Mouse (Mus musculus) kidney, postnatal 14 days (tissue): ENCODE measurements around the gene Arid5b.
A peak's percentile ranks its signal among the peaks of the same experiment; 100 is the strongest.

Experiments
- DNase-seq: peaks from one replicate; pipeline ENCODE4 v3.0.0; 2022; ENCODE audit warnings: mixed read lengths

Arid5b gene

DNA sequence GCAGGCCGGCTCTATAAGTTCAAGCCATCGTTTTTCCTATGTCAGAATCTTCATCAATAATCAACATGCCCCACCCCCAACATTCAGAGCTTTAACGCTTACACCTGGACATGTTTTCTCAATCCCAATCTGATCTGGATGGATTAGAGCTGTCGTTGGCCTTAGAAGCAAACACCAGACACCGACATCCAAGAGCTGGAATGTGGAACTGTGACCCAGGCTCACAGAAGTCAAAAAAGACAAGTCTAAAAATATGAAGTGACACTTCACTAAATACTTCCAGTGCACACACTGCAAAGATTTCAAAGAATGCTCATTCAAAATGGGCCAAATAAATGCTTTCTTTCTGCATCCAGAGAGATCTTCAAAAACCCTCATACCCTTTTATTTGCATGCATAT lies 144.5 kb downstream of the Arid5b start:
- no peak for DNase-seq

DNA sequence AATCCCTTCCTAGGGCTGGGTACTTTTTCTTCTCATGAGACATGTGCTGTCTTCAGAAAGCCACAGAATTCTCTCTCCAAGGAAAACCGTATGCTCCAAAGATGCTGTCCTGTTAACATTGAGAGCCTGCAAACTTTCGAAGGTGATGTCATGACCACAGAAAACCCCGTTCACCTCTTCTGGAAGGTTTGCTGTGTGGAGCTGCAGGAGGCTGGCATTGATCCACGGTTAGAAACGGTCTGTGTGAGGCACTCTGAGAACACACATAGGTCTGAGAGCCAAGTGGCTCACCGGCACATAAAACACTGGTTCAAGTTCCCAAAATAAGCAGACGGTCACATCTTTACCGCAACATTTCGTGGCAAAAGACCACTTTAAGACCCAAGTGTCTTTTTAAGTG lies 145.9 kb downstream of the Arid5b start:
- no peak for DNase-seq

DNA sequence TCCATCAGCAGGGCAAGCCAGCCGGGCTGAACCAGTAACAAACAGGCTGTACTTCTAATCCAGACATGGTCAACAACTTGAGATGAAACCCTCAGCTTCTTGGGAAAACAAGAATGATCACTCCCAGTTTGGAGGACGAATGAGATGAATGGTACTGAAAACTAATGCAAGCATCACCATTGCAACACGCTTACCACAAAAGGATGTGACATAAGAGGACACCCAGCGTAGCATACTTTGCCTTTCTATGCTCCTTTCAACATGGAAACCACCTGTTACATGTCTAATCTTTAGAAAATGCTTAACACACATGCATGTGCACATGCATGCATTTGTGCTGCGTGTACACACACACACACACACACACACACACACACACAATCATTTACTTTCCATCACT lies 146.4 kb downstream of the Arid5b start:
- DNase-seq = no peak

- DNase-seq = no peak
Measured at GRCm38 (mm10) chr10:68129651-68130050, 148.9 kb downstream of the Arid5b start.

DNA sequence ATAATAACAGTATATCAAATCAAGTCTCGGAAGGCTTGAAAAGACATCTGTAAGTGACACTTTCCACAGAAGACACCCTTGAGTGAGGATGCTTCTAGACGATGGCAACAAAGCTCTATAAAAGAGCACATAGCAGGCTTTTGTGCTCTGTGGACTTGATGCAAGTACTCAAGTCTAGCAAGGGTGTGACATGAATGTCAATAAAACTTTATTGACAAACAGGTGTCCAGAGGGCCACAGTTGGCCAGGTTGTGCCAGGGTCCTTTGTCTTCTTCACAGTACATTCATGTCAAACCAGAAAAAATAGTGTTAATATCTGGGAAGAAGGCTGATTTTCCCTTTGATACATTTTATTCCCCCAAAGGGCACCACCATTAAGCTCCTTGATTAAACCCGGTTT lies 149.5 kb downstream of the Arid5b start:
- no peak for DNase-seq

DNA sequence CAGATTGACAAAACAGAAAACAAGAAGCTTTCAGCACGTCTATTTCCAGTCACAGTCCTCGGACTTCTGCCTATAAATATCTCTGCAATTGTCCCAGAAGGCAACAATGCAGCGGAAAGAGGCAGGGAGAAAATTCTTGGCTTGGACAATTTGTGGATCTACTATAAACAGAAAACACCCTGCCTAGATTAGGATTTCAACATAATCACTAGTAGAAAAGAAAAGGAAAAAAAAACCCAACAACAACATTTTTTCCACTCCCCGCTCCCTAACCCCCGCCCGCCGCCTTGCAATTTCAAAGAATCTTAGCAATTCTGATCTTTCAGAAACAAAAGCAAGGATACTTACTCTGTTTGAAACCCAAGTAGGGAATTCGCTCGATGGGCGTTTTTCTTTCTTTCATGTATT lies 150.1 kb downstream of the Arid5b start:
- peak; percentile 52 for DNase-seq

DNA sequence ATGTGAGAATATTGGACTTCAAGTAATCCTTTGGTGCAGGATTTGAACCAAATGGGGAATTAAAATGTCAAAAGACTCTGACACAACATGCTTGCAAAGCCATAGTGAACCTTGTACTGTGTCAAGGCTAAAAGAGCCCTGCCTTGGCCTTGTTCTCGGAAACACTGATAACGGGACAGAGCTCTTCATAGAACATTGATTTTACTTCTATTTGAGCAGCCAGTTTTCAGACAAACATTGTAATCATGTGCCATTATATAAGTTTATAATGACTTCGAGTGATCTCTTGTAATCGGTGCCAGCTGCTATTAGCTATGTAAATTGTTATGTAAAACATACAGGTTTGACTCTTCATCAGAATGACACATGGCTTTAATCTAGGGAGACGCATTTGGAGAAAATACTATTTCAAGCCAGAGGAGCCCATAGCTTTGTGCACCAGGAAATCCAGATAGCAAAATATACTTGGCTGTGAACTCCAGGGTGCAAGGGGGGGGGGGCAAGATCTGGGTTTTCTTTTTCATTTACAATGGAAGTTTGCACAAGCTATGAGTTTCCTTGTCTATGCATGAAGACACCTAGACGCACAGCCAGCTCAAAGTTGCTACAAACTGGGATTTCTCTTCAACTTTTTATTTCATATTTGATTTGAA lies 150.8 kb downstream of the Arid5b start:
- no peak for DNase-seq

DNA sequence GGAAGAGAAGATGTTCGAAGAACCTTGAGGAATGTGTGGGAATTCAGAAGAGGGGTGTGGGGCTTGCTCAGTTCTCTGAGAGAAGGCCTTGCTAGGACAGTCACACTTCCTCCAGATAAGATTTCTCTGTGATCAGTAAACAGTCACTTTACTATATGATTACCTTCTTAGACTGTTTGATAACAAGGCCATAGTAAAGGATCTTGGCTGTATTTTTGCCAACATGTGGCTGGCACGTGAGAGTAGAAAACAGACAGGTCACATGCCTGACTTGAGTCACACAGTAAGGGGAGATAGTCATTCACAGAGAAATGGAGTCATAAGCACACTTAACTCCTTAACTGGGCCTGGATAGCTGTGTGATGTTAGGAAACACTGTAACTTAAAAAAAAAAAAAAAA lies 151.4 kb downstream of the Arid5b start:
- DNase-seq = no peak

GRCm38 (mm10) chr10:68126551-68126950 lies 152.0 kb downstream of the Arid5b start:
- DNase-seq = no peak

- DNase-seq = no peak
Measured at GRCm38 (mm10) chr10:68125919-68126550, 152.5 kb downstream of the Arid5b start.

- DNase-seq = no peak
Measured at GRCm38 (mm10) chr10:68124985-68125384, 153.6 kb downstream of the Arid5b start.

DNA sequence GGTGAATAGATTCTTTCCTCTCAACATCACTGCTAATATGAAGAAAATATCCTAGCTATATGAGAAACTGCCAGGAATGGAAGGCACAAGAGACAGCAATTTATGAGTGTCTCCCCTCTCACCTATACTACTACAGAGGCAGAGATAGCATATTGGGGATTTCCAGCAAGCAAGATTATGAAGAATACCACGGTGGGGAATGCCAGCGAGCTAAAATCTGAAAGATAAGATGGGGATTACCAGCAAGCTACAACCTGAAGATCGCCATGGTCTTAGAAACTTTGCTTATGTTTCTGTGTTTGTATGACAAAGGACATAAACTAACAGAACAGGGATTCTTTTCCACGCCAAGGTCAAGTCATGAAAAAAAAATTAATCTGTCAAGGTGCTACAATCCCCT lies 155.1 kb downstream of the Arid5b start:
- no peak for DNase-seq

DNA sequence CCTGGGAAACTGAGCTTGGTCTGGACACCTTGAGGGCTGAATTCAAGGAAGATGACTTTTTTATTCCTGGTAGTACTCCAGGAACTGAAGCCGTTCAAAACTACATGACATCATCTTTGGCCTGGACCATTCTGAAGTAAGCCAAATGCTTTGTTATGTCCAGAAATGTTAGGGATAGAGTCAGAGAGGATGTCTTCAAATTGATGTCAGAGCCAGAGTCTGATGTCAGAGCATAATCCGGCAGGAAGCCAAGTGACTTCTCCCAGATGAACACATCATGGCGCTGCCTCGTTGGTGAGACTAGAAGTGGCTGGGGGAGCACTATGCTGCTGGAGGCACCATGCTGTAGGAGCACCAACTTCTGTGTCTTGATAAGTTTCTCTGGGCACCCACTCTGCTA lies 156.6 kb downstream of the Arid5b start:
- DNase-seq = no peak

DNA sequence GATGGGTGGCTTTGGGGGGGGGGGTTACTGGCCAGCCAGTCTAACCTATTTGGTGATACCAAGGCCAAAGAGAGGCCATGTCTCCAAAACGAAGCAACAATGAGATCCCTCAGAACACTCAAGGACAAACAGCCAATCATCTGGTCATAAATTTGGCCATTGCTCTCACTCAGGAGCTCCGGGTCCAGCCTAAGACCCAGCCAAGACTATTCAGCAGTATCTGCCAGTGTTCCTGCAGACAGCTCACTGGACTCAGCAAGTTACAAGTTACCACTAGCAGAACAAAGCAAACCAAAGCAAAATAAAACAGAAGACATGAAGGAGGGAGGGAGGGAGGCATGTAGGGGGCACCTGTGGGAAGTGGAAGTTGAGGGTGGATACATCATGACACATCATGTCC lies 157.3 kb downstream of the Arid5b start:
- no peak for DNase-seq

GRCm38 (mm10) chr10:68120011-68120410 lies 158.5 kb downstream of the Arid5b start:
- DNase-seq = no peak

- no peak for DNase-seq
Measured at GRCm38 (mm10) chr10:68119285-68119684, 159.3 kb downstream of the Arid5b start.

DNA sequence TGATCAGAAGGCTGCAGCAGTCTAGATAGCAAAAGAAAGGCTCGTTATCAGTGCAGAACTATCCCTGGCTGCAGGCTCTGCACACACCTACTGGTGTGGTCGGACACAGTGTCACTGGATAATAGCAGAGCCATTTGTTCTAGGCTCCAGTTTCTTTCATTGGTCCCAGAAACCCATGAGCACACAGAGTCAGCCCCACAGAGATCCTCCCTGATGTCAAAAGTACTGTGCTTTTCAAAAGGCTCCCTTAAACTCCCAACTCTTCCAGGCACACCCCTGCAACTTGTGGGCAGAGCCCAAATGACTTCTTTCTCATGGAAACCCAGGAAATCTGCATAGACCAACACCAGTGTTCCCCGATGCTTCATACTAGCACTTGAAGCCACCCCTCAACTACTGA lies 163.6 kb downstream of the Arid5b start:
- DNase-seq = no peak

- no peak for DNase-seq
Measured at GRCm38 (mm10) chr10:68113645-68114044, 164.9 kb downstream of the Arid5b start.

DNA sequence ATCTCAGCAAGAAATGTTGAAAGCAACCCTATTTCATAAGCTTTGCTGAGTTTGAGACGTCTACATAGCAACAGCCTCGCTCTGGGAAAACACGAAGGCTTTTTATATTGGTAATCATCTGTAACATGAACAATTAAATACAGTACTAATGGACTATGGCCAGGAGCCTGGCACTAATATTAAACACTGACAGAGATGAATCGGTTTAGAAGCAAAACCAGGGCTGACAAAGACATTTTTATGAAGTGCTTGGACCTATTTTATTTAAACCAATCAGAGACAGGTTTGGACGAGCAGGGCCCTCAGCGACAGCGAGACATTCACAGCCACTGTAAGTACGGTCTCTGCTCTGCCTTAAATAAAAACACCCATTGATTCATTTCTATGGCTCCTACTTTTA lies 165.6 kb downstream of the Arid5b start:
- DNase-seq = no peak

DNA sequence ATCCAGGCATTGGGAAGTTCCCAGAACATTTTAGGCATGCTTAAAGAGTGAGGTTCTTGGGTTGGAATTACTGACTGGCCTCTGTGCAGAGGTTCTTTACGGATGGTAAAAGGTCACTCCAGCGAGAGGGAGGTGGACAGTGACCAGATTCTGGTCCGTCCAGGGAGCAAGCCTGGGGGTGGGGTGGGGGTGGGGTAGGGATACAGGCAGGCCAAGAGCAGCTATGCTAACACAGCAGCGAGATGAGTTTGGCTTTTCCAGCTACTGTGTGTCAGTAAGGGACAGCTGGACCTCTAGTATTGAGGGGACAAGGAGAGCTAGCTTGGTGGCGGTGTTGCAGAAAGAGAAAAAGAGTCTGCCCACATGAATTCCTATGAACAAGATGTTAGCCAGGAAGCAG lies 167.9 kb downstream of the Arid5b start:
- no peak for DNase-seq

DNA sequence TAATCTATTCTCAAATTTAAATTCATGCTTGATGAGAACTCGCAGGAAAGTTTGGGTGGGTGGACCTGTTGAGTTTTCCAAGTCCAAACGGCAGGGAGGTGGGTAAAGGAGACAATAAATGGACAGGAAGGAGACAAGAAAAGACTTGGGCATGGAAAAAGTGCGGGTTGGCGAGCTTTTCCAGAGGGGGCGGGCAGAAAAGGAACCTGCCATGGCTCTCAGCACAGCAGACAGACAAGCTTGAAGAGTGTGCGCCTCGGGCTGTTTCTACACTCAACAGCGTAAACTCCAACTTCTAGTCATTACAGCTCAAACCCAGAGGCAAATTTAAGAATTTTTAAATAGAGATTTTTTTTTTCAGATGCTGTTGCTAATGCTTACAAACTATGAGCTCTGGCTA lies 168.4 kb downstream of the Arid5b start:
- DNase-seq = no peak

DNA sequence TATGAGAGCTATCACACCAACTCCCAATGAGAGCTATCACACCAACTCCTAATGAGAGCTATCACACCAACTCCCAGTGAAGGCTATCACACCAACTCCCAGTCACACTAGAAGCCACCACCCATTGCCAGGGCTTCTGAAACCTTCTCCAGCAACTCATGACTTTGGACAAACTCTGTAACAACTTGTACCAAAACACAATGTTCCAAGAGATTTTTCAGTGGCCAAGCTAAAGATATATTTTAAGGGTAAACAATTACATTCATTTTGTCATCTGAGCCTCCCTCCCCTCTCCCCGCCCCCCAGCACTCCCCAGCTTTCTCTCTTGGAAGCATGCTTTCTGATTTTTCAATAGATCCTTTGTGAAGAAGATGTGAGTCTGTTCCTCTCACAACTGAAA lies 168.9 kb downstream of the Arid5b start:
- DNase-seq = no peak

- no peak for DNase-seq
Measured at GRCm38 (mm10) chr10:68107716-68108115, 170.8 kb downstream of the Arid5b start.

- DNase-seq = no peak
Measured at GRCm38 (mm10) chr10:68106351-68106950, 172.1 kb downstream of the Arid5b start.
